Mouse (Mus musculus) C2C12 (cell line): ENCODE data around the gene Aox4. TPM values are rescaled to one million over a fixed set of nuclear protein-coding genes. Genes with fewer than 3 reads are reported as not detected.

Experiments used
- H3K27me3 ChIP-seq: one replicate; pipeline ENCODE4 v1.6.1; 2011; ENCODE audit not compliant: control insufficient read depth, insufficient read depth, insufficient read length
- H3K36me3 ChIP-seq: one replicate; pipeline ENCODE4 v1.6.1; 2011; ENCODE audit not compliant: control insufficient read depth, insufficient read depth
- H3K4me3 ChIP-seq: one replicate; pipeline ENCODE4 v1.5.1; 2011; ENCODE audit warnings: mild to moderate bottlenecking, control low read depth; ENCODE audit not compliant: poor library complexity, insufficient read depth, severe bottlenecking
- H3K79me2 ChIP-seq: one replicate; pipeline ENCODE4 v1.6.1; 2011; ENCODE audit not compliant: control insufficient read depth, insufficient read depth
- H3K79me3 ChIP-seq: one replicate; pipeline ENCODE4 v1.6.1; 2011; ENCODE audit warnings: low read depth, control low read depth
- H3ac ChIP-seq: one replicate; pipeline ENCODE3; 2011; ENCODE audit warnings: low read depth; ENCODE audit not compliant: control insufficient read depth, insufficient read length
- CEBPB ChIP-seq: IDR thresholded peaks from one replicate; pipeline ENCODE4 v1.6.1; 2011; ENCODE audit warnings: low read depth, mild to moderate bottlenecking, control low read depth, moderate library complexity
- CTCF ChIP-seq: IDR thresholded peaks from one replicate; pipeline ENCODE4 v1.5.1; 2011; ENCODE audit not compliant: control insufficient read depth, insufficient read depth, insufficient read length
- FOSL1 ChIP-seq: IDR thresholded peaks from one replicate; pipeline ENCODE4 v1.8.0; 2011; ENCODE audit warnings: mild to moderate bottlenecking, low read length; ENCODE audit not compliant: poor library complexity, insufficient read depth, severe bottlenecking
- MAX ChIP-seq: IDR thresholded peaks from one replicate; pipeline ENCODE4 v1.6.1; 2011; ENCODE audit warnings: mild to moderate bottlenecking, control low read depth
- MYOD1 ChIP-seq: IDR thresholded peaks from one replicate; pipeline ENCODE4 v1.6.1; 2011; ENCODE audit warnings: low read depth; ENCODE audit not compliant: control insufficient read depth, insufficient read length
- MYOG ChIP-seq: IDR thresholded peaks from one replicate; pipeline ENCODE4 v1.6.1; 2011; ENCODE audit not compliant: control insufficient read depth, insufficient read length; ENCODE audit errors: extremely low read depth
- USF1 ChIP-seq: IDR thresholded peaks from one replicate; pipeline ENCODE4 v1.6.1; 2011; ENCODE audit warnings: low read depth, mild to moderate bottlenecking, control low read depth, moderate library complexity
- polyA plus RNA-seq: library from polyadenylated mRNA; unstranded; fragments of >200 nt; fragmentation: generic; extraction: Trizol; gene quantifications from one replicate; pipeline ENCODE4 v1.2.1, GENCODE M21; 2012; ENCODE audit warnings: missing spikeins

The Aox4 gene
- polyA plus RNA-seq, 1 experiment, result not detected

- H3K79me3 ChIP-seq, result no peaks in the 10 kb centered on the region
- H3K79me2 ChIP-seq, result no peaks in the 10 kb centered on the region
- H3K36me3 ChIP-seq, result no peaks in the 10 kb centered on the region
- H3K4me3 ChIP-seq, result no peak overlapping the region
- peaks cover 8% of the 10 kb centered on the region for H3K27me3 ChIP-seq
- TF ChIP-seq USF1, result no peak
- no peak for TF ChIP-seq MAX
- TF ChIP-seq CEBPB, result no peak
- TF ChIP-seq FOSL1, result no peak
- TF ChIP-seq CTCF, result no peak
- TF ChIP-seq MYOG, result no peak
- H3ac ChIP-seq, result no peak overlapping the region
Measured at GRCm38 (mm10) chr1:58215956-58216532, 5.8 kb downstream of the Aox4 start.

GRCm38 (mm10) chr1:58221070-58221469, 10.9 kb downstream of the Aox4 start:
- H3ac ChIP-seq, result no peak overlapping the region
- H3K4me3 ChIP-seq, result no peak overlapping the region
- H3K36me3 ChIP-seq, result no peaks in the 10 kb centered on the region
- H3K27me3 ChIP-seq, result peaks cover 11% of the 10 kb centered on the region
- no peaks in the 10 kb centered on the region for H3K79me2 ChIP-seq
- TF ChIP-seq MYOG (no peak), FOSL1 (no peak), CTCF (no peak), CEBPB (no peak), MAX (no peak), USF1 (no peak), MYOD1 (no peak)
- H3K79me3 ChIP-seq, result no peaks in the 10 kb centered on the region

- no peaks in the 10 kb centered on the region for H3K79me3 ChIP-seq
- H3K4me3 ChIP-seq, result no peak overlapping the region
- H3K27me3 ChIP-seq, result peaks cover 11% of the 10 kb centered on the region
- no peaks in the 10 kb centered on the region for H3K36me3 ChIP-seq
- no peak overlapping the region for H3ac ChIP-seq
- TF ChIP-seq CTCF (no peak), MYOG (no peak), MYOD1 (no peak), MAX (no peak), CEBPB (no peak), USF1 (no peak), FOSL1 (no peak)
- H3K79me2 ChIP-seq, result no peaks in the 10 kb centered on the region
Measured at GRCm38 (mm10) chr1:58221879-58222278, 11.7 kb downstream of the Aox4 start.

- Histone ChIP-seq H3K79me3 (no peaks in the 10 kb centered on the region), H3K4me3 (no peak overlapping the region), H3K36me3 (no peaks in the 10 kb centered on the region), H3ac (no peak overlapping the region), H3K27me3 (peaks cover 5% of the 10 kb centered on the region), H3K79me2 (no peaks in the 10 kb centered on the region)
- TF ChIP-seq CEBPB (no peak), MYOG (no peak), MYOD1 (no peak), CTCF (no peak), MAX (no peak), USF1 (no peak), FOSL1 (no peak)
Measured at GRCm38 (mm10) chr1:58228086-58228485, 17.9 kb downstream of the Aox4 start.

- TF ChIP-seq MYOG (no peak), CEBPB (no peak), FOSL1 (no peak), USF1 (no peak), CTCF (no peak), MAX (no peak), MYOD1 (no peak)
- no peaks in the 10 kb centered on the region for H3K36me3 ChIP-seq
- no peak overlapping the region for H3K4me3 ChIP-seq
- no peaks in the 10 kb centered on the region for H3K79me3 ChIP-seq
- no peak overlapping the region for H3ac ChIP-seq
- H3K79me2 ChIP-seq, result no peaks in the 10 kb centered on the region
- peaks cover 5% of the 10 kb centered on the region for H3K27me3 ChIP-seq
Measured at GRCm38 (mm10) chr1:58228916-58229315, 18.7 kb downstream of the Aox4 start.

- Histone ChIP-seq H3K79me2 (no peaks in the 10 kb centered on the region), H3ac (no peak overlapping the region), H3K4me3 (no peak overlapping the region), H3K79me3 (no peaks in the 10 kb centered on the region), H3K36me3 (no peaks in the 10 kb centered on the region), H3K27me3 (peaks cover 5% of the 10 kb centered on the region)
- TF ChIP-seq MAX (no peak), MYOG (no peak), MYOD1 (no peak), CTCF (no peak), FOSL1 (no peak), CEBPB (no peak), USF1 (no peak)
Measured at GRCm38 (mm10) chr1:58229774-58230173, 19.6 kb downstream of the Aox4 start.
